Mouse (Mus musculus) monocyte, adult 5-6 weeks (primary cell): Measurements from ENCODE around the gene Ubash3b. TPM values are rescaled to one million over a fixed set of nuclear protein-coding genes. Genes with fewer than 3 reads are reported as not detected.

ENCODE experiments used
- ATAC-seq: fragments of 153-309, 156-312 bp; replicated peaks from 2 replicates; pipeline ENCODE4 v1.8.0; 2017; ENCODE audit warnings: mild to moderate bottlenecking; ENCODE audit not compliant: low TSS enrichment, insufficient number of reproducible peaks, severe bottlenecking, poor library complexity, low FRiP score
- total RNA-seq: library from RNA; stranded (forward); fragments of 200-1000, 200-491, 200-594 nt; gene quantifications from 3 replicates; pipeline ENCODE4 v1.2.3, GENCODE M21; 2017

Gene Ubash3b
- total RNA-seq, 1 experiment from 2014 or later, result 21.3 TPM

DNA sequence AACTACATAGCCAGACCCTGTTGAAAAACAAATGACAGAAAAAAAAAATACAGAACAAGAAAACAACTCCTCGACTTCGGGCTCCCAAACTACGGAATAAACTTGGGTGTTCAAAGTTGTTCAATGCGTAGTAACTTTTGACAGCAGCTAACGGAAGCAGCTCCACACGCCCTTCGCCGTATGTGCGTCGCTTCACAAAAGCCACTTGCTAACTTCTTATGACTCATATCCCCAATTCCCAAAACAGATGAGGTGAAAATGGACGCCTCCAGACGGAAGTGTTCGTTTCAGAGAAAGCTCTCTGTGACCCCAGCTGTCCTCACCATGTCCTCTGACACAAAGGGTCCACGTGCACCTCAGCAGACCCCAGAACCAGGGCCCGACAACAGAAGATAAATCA is 17.7 kb downstream of the Ubash3b start:
- ATAC-seq, result no peak

DNA sequence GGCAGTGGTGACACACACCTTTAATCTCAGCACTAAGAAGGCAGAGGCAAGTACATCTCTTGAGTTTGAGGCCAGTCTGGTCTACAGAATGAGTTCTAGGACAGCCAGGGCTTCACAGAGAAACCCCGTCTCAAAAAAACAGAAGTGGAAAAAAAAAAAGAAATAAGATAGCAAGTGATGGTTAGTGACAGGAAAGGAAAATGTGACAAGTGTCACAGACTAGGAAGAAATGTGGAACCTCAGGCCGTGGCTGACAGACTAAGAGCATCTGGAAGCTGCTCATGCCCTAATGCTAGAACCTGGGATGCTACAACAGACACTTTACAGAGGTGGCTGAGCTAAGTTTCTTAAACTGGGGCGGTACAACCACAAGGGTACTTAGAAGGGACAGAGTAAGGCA is 18.4 kb downstream of the Ubash3b start:
- ATAC-seq, result no peak

DNA sequence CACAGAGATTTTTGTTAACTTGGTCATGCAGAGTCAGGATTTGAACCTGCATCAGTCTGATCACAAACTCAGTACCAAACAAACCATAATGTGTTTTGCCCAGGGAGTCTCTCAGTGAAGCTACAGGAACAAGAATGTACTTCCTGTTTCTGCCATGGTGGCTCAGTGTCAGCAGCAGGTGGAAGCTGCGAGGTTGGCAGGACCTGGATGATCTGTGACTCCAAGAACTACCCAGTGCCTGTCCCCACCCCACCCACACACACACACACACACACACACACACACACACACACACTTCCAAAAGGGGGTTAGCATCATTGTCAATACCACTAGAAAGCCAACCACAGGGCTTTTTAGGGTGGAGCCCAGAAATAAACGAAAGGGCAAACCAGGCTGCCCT is 20.5 kb downstream of the Ubash3b start:
- ATAC-seq, result peak; percentile 72

DNA sequence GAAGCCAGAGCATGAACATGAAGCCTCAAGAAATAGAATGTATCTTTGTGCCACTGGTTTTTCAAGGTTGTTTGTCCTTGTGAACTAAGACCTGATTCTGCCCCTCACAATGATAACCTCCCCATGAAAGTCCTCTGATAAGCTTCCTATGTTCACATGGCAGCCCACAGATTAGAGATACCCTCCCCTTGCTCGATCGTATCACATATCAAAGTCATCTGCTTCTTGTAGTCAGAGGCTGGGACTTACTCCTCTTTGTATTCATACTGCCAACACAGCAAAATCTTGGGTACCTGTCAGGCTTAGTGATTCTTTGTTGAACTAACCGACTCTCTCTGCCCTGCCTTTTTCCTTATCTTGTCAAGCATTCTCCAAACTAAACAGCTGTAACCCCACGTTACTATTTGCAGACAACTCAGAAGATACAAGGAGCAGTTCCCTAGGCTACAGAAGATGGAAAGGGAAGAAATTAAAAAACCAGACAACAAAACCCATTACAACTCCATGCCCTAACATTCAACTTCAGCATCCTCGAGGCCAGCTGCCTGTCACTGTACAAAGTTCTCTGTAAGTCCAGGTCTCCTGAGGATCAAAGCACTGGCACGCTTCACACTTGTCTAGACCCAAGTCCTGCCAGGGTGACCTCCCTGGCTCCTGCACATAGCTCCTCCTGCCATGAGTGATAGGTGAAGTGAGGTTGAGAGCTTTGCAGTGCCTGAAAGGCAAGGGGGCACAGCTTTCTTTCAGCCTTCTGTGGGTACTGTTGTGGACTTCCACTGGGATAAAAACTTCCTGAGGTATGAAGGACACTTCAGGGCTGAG is 22.3 kb downstream of the Ubash3b start:
- ATAC-seq, result no peak

DNA sequence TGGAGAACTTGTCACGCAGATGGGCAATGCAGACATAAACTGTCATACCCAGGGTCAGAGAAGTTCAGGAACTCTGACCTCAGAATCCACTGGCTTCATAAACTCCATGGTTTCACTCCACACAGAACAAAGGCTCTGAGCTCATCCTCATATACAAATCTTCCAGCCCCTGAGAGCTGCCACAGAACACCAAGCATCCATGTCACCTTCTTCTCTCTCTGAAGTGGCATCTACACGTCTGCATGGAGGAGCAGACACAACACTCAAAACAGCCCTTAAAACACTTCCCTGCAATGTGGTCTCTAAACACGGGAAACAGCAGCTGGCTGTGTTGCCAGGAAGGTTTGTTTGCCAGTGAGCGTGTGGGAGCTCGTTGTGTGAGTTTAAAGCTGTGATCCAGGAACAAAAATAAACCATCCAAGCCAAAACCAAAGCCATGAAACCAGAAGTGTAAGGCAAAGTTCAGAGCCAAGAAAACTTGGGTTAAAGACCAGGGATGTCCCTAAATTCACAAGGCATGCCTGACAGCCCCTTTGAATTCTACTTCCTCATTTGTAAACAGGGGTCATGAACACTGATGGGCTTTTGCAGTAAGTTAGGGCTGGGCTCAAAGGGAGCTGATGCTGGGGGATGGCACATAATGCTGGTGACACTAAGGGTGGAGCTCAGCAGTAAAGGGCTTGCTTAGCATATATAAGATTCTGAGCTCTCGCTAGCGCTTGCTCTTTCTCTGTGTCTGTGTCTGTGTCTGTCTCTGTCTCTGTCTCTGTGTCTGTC is 24.6 kb downstream of the Ubash3b start:
- ATAC-seq, result no peak

DNA sequence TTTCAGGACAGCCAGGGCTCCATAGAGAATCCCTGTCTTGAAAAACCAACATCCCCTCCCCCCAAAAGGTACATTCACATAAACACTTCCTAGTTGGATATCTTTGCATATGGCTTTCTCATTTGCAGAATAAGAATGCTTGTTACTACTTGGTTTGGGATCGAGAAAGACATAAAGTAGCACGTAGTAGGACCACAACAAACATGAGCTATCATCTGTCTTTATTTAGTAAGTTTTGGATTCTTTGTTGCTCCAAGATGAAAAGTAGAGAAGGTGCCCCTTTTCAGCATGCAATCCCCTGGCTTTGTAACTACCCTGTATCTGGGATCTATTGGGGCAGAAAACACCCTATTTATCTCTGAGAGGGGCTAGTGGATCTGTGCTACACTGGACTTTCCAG is 25.2 kb downstream of the Ubash3b start:
- ATAC-seq, result no peak

DNA sequence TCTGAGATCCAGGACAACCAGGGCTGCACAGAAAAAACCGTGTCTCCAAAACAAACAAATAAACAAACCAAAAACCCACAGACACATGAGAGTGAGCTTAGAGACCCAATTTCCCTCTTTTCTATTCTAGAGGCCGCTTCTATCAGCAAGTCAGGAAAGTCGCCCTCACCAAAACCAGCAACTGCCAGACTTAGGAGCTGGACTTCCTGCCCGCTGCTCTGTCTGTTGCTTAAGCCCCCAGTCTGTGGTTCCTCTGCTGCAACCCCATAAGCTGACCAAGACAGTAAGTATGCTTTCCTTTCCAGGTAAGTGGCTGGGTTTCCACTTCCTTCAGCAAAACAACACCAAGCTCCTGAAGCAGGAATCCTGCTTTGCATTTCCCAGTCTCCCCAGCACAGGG is 26.6 kb downstream of the Ubash3b start:
- no peak for ATAC-seq

DNA sequence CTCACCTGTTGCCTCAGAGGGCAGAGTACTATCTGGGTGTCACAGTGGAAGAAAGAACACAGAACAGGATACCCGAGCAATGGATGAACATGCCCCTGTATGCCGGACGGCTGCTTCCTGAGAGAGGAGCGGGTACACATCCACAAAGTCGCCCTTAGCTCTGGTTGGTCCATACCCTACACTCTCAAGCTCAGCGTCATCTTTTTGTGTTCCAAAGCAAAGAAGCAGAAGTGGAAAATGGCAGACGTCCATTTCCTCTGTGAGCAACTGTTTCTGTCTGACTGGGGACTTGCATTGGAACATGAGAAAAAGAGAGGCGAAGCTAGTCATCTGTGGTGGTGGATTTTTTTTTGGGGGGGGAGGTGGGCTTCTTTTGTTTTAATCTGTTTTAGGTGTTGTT is 30.9 kb downstream of the Ubash3b start:
- ATAC-seq, result peak; percentile 27; the same call in 1 of the 2 replicates

DNA sequence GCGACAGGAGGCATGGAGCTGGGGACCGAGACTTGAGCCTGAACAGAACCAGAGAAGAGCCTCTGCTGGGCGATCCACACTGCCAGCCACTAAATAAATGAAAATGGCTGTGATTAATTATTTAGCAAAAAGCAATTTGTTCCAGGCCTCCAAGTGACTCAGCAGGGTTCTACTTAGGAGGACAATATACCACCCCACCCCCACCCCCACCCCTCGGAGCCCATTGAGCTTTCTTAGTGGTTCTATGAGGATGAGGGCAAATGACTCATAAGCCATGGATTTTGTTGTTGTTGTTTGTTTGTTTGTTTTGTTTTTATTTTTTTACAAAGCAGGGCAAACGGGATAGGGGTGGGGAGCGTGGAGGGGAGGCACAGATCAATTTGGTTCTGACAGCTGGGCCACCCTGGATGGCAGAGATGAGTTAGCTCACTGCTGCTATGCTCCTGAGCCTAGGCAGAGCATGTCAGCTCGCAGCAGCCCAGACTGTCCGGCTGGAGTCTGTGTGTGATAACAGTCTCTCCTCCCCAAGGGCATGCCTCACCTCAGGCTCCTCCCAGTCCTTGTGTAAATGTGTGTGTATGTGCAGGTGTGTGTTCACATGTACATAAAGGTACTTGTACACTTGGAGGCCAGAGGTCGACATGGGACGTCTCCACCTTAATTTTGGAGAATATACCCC is 31.6 kb downstream of the Ubash3b start:
- no peak for ATAC-seq

DNA sequence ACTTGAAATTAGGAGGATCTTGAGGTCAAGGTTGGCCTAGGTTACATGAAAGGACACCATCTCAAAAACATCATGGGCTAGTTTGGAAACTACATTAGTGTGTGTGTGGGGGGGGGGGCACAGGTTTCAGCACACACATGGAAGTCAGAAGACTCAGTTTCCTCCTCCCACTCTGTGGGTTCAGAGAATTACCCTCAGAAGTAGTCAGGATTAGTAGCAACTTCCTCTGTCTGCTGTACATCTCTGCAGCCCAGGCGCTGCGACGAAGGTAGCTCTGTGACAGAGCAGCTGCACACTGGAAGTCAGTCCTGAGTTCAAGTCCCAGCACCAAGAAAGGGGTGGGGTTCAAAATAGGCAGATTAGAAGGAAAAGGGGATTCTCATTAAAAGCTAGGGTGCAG is 32.2 kb downstream of the Ubash3b start:
- no peak for ATAC-seq

DNA sequence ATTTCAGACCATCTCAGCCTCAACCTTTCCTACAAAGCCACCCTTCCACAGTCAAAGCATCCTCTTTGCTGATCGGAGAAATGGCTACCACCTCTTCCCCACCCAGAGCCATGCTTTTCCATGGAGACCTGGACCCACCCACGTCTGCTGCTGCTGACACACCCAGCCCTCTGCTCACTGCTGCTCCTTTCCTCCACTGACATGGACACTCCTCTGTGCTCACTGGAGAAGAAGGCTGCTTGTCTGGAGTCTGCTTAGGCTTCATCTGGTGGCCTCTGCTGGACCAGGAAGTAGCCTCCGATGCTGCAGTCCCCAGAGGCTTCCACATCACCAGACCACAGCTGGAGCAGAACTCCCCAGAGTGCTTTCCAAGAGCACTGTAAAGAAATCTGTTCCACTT is 34.8 kb downstream of the Ubash3b start:
- ATAC-seq, result no peak

DNA sequence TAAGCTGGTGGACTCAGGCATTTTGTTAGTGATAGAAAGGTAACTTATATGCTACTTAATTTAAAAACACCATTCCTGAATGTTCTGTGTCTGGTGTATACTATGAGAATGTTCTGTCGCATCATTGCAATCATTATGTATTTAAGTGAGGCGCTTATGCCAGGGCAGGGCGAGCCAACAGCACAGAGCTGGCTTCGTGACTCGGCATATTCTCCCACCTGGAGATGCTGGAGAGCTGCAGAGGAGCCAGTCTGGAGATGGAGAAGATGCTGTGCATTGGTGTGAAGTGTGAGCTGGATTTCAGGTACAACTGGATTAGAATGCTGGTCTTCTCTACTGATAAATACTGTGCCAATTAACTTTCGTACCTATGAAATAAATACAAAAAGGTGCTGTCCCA is 37.2 kb downstream of the Ubash3b start:
- no peak for ATAC-seq

DNA sequence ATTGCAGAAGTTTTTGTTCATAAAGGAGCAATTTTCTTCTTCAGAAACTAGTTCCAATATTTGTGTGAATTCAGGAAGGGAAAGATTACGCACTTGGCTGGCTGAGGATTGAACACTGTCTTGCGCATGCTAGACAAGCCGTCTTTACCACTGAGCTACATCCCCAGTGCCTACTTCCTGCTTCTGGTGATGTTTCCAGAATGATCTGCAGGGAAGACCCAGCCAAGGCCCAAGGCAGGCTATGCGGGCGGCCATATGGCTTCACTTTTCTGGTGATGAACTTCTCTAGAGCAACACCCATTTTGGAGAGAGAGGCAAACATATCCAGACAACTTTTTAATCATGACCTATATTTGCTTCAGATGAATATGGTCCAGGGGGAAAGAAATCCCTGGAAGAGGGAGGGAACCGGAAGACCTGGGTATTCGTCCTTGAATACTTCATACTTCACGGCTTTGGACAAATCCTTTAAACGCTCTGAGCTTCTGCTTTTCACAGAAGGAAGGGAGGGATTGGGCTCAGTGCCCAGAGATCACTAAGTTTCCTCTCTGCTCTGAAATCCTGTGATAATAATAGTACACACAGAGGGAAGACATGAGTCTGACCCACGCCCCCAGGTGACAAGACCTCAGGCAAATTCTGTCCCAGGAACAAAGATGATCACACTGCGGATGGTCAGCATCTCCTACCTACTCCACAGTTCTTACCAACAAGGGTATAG is 38.9 kb downstream of the Ubash3b start:
- 0 out of 2 replicates have a peak, but pooled peaks have one; percentile 52 for ATAC-seq

DNA sequence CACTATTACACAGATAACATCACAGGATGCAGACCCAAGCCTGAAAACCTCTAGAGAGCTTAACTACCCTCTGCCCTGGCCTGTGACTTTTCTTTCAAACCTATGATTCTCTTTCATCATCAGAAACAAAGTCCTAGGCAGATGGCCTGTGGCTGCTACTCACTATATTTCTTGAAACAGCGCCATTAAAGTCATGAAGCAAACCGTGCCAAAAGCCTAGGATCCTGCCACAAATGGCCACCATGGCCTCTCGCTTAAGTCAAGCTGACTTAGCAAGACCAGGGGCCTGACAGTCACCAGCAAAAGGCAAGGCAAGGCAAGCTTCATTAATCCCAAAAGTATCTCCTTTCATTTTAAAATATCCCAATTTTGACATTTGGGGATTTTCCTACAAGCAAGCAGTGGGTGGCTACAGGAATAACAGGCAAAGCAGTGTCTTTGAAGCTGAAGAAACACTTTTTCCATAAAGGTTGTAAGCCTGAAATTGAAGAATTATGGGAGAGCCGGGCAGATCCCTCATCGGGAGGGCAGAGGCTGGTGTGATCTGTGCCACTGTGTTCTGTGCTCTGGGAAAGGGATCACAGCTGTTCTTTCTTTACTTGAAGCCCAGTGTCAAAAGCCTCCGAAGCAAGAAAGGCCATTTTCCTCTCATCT is 39.7 kb downstream of the Ubash3b start:
- no peak for ATAC-seq

DNA sequence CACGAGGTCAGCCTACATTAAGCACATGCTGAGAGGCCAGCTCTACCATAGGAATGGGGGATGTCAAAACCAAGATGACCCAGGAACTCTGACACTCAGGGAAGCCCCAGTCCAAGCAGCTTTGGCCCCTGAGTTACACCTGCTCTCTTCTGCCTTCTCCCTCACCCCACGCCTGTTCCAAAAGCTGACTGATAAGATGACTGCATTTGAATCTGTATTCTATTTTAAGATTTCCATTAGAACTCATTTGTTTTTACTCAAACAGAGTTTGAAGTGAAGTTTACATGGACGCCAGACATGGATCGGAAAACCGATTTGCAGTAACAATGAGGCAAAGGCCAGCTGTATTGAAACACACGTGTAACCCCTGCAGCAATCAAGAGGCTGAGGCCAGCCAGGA is 41.5 kb downstream of the Ubash3b start:
- no peak for ATAC-seq

DNA sequence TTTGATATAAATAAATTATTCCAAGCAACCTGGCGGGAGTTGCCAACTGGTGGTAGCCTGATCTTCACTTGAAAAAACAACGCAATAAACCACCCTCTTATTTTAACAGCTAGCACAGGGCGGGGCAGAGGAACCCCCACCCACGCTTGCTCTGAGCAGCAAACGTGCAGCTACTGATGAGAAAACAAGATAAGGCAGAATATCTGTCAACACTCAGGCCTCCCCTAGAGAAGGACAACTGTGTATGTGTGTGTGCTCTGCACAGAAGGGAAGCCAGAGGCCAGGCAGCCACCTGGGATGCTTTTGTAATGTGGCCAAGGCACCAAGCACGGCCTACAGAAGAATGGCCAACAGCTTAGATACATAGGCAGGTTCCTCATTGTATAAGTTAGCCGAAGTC is 43.4 kb downstream of the Ubash3b start:
- ATAC-seq, result no peak

DNA sequence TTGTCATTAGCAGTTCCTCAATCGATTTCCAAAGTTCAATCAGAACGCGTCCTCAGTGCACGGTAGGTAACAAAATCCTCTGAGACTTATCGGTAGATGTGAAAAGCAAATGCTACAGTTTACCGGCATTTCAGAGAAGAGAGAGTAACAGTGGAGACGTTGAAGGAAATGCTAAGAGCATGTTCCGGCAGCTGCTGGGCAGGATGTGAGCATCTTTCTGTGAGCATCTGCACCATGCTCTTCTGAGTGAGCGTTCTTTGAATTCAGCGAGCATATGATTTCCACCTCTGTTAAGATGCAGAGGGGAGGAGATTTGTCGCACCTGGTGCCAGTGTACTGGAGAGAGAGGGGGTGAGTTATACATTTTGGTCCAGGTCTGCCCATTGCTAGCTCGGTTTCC is 45.4 kb downstream of the Ubash3b start:
- ATAC-seq, result no peak

DNA sequence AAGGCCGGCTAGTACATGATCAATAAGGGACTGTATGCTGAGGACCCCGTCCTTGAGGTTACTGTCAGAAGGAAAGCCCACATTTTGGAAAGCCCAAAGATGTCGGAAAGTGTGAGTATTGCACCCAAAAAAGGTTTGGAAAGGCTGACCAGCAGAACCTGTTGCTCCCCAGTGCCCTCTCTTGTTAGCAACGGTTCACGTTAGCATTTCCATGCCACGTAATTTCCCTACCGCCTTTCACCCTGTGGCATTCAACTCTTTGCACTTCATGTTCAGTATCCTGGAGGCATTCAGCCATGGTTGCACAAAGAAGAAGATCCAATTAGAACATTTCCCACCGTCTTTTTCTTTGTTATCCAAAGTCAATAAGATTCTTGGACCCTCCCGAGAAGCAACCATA is 47.1 kb downstream of the Ubash3b start:
- no peak for ATAC-seq

DNA sequence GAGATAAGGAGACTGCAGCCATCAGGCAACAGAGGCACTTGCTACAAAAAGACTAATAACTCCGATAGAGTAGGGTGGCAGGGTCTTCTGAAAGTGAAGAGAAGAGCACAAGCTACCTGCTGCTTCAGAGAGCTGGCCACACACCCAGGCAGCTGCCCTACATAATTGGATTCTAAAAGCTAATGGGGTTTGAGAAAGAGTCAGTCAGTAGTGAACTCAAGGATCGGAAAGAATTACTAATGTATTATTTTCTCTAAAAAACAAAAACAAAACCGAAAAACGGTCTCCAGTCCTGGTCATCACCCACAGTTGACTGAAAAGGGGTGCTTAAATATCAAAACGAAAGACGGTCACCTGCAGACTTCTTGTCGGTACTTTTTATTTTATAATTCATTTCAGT is 51.7 kb downstream of the Ubash3b start:
- ATAC-seq, result no peak
